Mouse (Mus musculus) bone marrow macrophage, adult 2 months (primary cell): ENCODE measurements around the gene Eif4ebp2. TPM values are rescaled to one million over a fixed set of nuclear protein-coding genes. Genes with fewer than 3 reads are reported as not detected.
A peak's percentile ranks its signal among the peaks of the same experiment; 100 is the strongest.

Experiments used
- H3K27ac ChIP-seq: 2 replicates; pipeline ENCODE4 v1.5.1; 2012; ENCODE audit warnings: low read depth, low read length; ENCODE audit not compliant: insufficient read depth
- H3K4me1 ChIP-seq: 2 replicates; pipeline ENCODE4 v1.6.1; 2012; ENCODE audit warnings: low read length; ENCODE audit not compliant: control insufficient read depth, insufficient read depth
- H3K4me3 ChIP-seq: 2 replicates; pipeline ENCODE4 v1.5.1; 2012; ENCODE audit warnings: mild to moderate bottlenecking, low read length, moderate library complexity; ENCODE audit not compliant: insufficient read depth
- CTCF ChIP-seq: IDR thresholded peaks from 2 replicates; pipeline ENCODE4 v1.5.1; 2012; ENCODE audit warnings: low read depth, mild to moderate bottlenecking, low read length, moderate library complexity
- POLR2A ChIP-seq: IDR thresholded peaks from 2 replicates; pipeline ENCODE4 v1.6.1; 2012; ENCODE audit warnings: mild to moderate bottlenecking, low read depth, low read length, borderline replicate concordance
- polyA plus RNA-seq: library from polyadenylated mRNA; stranded (reverse); fragments of >200 nt; gene quantifications from 2 replicates; pipeline ENCODE4 v1.2.4, GENCODE M21; 2012; ENCODE audit not compliant: missing spikeins, insufficient read depth, insufficient read length

Eif4ebp2 gene
- polyA plus RNA-seq, 1 experiment = 105 TPM

DNA sequence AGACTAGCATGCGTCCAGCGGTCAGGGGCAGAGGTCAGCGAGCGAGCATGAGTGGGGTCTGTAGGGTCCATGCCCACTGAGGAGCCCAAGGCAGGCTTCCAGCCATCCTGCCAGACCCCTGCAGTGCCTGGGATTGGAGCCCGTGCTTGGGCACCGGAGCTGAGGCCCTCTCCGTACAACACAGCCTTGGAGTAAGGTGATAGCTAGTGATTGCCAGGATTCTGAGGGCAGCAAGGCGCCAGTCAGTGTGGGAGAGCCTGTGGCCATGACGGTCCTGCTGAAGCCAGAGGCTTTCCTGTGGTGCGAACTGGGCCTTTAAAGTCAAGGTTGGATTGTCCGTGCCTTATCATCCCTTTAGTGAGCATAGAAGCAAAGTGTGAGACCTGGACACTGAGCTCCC is 32.3 kb upstream of the Eif4ebp2 start:
- Histone ChIP-seq H3K4me3 (no peak overlapping the region), H3K27ac (no peak overlapping the region), H3K4me1 (peaks cover 8% of the 10 kb centered on the region; the same call in 1 of the 2 replicates)
- TF ChIP-seq CTCF = no peak
- TF ChIP-seq POLR2A = no peak

DNA sequence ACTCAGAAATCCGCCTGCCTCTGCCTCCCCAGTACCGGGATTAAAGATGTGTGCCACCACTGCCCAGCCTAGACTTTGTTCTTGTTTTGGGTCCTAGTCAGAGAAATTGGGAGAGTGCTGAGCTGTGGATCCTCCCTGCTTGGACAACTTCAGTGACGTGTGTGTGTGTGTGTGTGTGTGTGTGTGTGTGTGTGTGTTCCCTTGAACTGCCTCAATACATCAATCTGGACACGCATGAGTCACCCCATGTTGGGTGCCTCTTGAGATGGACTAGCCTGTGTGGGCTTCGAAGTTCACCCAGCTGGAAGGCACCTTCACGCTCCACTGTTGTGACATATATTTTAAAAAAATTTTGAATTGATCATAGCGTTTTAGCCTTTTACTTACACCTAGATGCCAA is 30.3 kb upstream of the Eif4ebp2 start:
- H3K4me3 ChIP-seq = no peak overlapping the region
- TF ChIP-seq CTCF = no peak
- TF ChIP-seq POLR2A = no peak
- no peak overlapping the region for H3K27ac ChIP-seq
- H3K4me1 ChIP-seq = peaks cover 16% of the 10 kb centered on the region

DNA sequence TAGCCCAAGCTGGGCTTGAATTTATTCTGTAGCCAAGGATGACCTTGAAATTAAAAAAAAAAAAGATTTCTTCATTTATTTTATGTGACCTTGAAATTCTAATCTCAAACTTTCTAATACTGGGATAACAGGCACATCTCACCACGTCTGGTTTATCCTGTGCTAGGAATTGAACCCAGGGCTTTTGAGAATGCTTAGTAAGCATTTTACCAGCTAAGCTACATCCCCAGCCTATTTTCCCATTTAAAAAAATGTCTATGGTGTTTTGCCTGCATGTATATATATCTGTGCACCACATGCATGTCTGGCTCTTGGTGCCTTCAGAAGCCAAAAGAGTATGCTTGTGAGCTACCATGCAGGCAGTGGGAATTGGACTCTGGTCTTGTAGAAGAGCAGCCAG is 28.0 kb upstream of the Eif4ebp2 start:
- H3K4me3 ChIP-seq = no peak overlapping the region
- peaks cover 26% of the 10 kb centered on the region for H3K4me1 ChIP-seq
- H3K27ac ChIP-seq = no peak overlapping the region
- TF ChIP-seq POLR2A (no peak), CTCF (no peak)

DNA sequence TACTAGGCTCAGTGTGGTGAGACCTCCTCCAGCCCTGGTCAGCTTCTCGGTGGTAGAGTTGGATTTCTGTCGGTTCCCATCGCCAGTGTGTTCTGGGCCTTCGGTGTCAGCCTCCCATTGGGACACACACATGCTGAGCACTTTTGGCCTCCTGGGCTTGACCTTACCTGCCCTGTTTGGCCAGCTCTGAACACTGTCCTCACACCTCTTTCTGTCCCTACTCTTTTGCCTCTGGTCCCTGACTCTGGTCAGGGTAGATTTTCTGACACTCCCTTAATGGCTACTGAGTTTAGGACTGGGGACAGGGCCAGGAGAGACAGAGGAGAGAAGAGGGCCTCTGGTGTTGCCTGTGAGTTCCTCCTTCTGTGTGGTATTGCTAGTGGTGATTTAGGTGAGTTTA is 27.5 kb upstream of the Eif4ebp2 start:
- Histone ChIP-seq H3K4me3 (no peak overlapping the region), H3K27ac (no peak overlapping the region), H3K4me1 (peaks cover 29% of the 10 kb centered on the region)
- TF ChIP-seq CTCF (no peak), POLR2A (no peak)

DNA sequence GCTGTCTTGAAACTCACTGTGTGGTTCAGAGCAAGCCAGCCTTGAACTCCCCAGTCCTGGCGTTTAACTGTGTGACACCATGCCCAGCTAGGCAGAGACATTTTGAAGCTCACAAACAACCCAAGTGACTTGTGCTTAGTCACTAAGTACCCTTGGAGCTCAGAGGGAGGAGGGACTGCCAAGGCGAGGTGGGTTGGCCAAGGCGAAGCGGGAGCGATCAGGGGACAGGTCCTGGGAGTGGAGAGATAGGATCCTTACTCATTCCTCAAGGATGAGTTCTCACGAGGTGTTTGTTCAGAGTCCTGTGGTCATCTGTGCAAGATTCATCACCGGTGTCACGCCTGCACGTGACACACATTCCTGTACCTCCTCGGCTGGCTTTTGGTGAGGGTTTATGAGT is 27.0 kb upstream of the Eif4ebp2 start:
- TF ChIP-seq POLR2A (no peak), CTCF (no peak)
- H3K4me1 ChIP-seq = peaks cover 34% of the 10 kb centered on the region

DNA sequence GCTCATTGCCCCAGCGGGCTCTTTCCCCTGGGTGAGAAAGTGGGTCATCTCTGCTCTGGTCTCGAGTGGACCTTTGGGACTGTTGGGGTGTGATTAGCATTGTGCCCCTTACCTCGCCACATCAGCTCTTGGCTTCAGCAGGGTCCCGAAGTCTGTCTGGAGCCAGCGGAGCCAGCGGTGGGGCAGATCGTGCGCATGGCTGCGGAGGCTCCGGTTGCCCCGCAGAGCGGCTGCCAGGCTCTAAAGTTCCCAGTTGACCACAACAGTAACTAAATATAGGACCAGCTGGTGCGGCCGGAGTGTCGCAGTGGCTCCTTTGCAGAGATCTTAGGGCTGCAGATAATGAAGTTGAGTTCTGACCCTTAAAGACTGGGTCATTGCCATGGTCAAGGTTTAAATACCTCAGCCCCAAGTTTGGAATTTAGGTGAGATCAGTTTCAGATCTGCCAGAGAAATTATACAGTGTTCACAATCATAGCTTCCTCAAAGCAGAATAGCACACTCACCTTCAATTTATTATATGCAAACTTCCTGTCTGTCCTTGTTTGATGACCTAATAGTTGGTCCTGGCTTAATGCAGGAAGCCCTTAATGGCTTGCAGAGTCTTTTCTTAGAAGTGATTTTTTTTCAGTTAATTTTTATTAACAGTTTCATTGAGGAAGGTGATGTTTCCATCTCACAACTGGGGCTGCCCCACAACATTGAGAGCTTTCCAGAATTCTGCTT is 24.1 kb upstream of the Eif4ebp2 start:
- H3K4me3 ChIP-seq = peak overlapping the region; percentile 86
- peak overlapping the region; percentile 72 for H3K27ac ChIP-seq
- no peak for TF ChIP-seq CTCF
- TF ChIP-seq POLR2A = no peak
- peaks cover 31% of the 10 kb centered on the region for H3K4me1 ChIP-seq

More for the DNA sequence above, 27.0 kb upstream of the Eif4ebp2 start:
- Histone ChIP-seq H3K27ac (no peak overlapping the region), H3K4me3 (no peak overlapping the region)

DNA sequence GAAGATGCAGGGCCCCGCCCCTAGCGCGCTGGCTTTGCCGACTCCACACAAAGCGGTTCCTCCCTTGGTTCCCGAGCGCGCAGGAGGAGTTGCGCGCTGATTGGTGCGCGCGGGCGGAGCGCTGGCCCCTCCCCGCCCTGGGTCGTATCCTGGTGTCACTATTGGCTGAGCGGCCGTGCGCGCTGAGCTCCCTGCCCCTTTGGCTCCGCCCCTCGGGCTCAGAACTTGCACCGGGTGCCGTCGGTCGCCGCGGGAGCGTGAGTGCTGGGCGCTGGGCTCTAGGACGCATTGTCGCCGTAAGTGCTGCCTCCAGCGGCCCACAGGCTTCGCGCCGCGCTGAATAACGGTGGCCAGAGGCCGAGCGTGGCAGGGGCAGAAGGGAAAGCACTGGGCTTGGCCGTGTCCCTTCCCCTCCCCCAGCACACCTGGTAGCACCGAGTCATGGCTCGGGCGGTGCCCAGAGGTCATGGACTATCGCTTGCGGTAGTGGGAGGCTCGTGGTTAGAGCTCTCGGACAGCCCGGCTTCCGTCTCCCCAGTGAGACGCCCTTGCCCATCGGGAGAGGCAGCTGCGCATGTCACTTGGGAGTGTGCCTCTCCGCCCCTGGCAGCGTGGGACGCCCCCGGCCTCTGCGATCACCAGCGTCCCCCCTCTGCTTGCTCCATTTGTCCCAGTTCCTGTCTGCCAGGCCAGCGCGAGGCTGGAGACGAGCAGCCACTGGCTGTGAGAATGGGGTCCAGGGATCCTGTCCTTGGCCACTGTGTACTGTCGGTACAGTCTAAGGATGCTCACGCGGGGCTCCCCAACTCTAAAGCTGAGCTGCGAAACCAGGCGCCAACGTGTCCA is 23.4 kb upstream of the Eif4ebp2 start, which contains the start of gene Lrrc20:
Gene Lrrc20 (plus strand): TSS at position 208 of the 846 bp plus-strand sequence.
- H3K27ac ChIP-seq = peak within 1 kb of the TSS; percentile 83
- H3K4me3 ChIP-seq = peak within 1 kb of the TSS; percentile 86
- TF ChIP-seq POLR2A (no peak), CTCF (no peak)
- H3K4me1 ChIP-seq = peaks cover 28% of the 10 kb centered on the region

DNA sequence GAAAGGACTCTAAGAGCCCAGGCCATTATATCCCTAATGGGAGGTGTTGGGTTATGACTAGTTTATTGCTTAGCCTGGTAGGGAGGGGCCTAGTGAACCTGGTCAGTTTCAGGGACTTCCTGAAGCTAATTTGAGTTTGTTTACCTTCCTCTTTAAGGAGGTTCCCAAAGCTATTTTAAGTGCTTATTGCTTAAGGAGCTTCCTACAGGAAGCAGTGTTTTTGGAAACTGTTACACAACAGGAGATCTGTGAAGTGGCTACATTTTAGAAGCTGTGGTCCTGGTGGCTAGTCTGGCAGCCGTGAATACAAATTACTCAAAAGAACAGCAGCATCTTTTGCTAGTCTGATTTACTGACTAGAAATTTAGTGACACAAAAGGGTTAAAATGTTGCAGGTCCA is 21.9 kb upstream of the Eif4ebp2 start:
- no peak overlapping the region for H3K4me3 ChIP-seq
- TF ChIP-seq CTCF (no peak), POLR2A (no peak)
- H3K27ac ChIP-seq = peak overlapping the region; percentile 83
- peaks cover 22% of the 10 kb centered on the region for H3K4me1 ChIP-seq

DNA sequence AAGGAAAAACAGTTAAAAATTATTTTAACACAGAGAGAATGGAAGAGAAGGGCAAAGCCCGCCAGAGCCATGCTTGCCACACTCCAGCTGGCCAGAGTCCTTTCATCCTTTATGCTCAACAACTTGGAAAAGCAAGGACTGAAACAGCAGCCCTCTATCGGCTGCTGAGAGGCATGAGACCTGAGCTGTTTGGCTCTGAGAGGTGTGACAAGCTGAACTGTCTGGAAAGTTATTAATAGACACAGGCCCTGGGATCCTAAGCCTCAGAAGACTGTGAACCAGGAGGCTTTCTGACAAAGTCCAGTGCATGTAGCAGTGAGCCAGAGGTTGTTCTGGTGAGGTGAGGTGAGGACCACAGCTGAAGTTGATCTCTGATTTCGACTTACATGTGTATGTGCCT is 21.2 kb upstream of the Eif4ebp2 start:
- Histone ChIP-seq H3K4me3 (no peak overlapping the region), H3K4me1 (peaks cover 28% of the 10 kb centered on the region), H3K27ac (peak overlapping the region; percentile 68)
- TF ChIP-seq POLR2A (no peak), CTCF (no peak)

DNA sequence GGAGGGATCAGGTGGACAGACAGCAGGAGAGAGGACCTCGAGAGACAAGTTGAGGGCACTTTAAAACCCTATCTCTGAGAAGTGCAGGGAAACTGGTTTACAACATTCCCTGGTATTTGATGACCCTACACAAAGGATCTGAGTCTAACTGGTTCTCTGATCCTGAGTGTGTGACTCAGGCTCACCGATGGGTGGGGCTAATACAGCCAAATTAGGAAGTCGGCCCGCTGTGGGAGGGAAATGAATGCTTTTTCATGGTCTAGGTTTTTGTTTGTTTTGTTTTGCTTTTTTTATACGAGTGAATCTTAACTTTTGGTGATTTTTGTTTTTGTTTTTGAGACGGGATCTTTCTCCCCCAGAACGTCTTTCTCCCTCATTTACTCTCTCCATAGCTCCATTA is 16.4 kb upstream of the Eif4ebp2 start:
- no peak overlapping the region for H3K27ac ChIP-seq

More for the DNA sequence above, 16.4 kb upstream of the Eif4ebp2 start:
- TF ChIP-seq POLR2A (no peak), CTCF (no peak)
- Histone ChIP-seq H3K4me3 (no peak overlapping the region), H3K4me1 (peaks cover 7% of the 10 kb centered on the region)
